Mouse (Mus musculus): Measurements from ENCODE around the gene Fgfr2. TPM values are rescaled to one million over a fixed set of nuclear protein-coding genes. Genes with fewer than 3 reads are reported as not detected.
A peak's percentile ranks its signal among the peaks of the same experiment; 100 is the strongest.

Gene Fgfr2
- polyA plus RNA-seq, 1 experiment from 2014 or later: 39.4 TPM

DNA sequence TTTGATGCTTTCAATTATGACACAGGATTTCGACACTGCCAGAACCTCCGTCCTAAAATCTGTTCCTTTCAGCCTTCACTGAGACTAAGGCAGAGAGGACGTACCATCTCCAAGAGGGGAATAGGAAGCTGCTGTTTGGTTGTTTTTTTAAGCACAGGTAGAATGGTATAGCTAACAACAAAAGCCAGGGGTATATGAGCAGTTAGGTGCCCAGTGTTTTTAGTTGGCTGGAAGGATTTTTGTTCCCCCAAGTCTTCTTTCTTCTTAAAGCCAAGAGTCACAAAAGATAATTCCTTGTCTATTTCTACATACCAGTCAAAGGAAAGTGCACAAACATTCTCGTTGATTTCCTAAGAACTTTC is 2859.9 kb downstream of the Fgfr2 start:
- peak overlapping the region; percentile 70 for H3K4me3 ChIP-seq (replicated peaks)
- peak overlapping the region; percentile 86 for H3K27ac ChIP-seq
- H3K9ac ChIP-seq (replicated peaks): peak overlapping the region; percentile 89
- H3K9me3 ChIP-seq: no peaks in the 10 kb centered on the region
- WGBS: 6% methylated on average over 4 of the region's 4 CpGs
- H3K36me3 ChIP-seq: no peaks in the 10 kb centered on the region
- H3K27me3 ChIP-seq: 0 out of 2 replicates have a peak, but pooled peaks cover 4% of the 10 kb centered on the region
- H3K4me1 ChIP-seq (replicated peaks): peaks cover 89% of the 10 kb centered on the region
- no peak for ATAC-seq
- peak overlapping the region; percentile 89 for H3K4me2 ChIP-seq (replicated peaks)

GRCm38 (mm10) chr7:130262528-130263232 is 2860.5 kb downstream of the Fgfr2 start:
- H3K27ac ChIP-seq: 0 out of 2 replicates have a peak overlapping the region, but pooled peaks have one; percentile 12
- WGBS: 7% methylated on average over 17 of the region's 17 CpGs
- no peaks in the 10 kb centered on the region for H3K36me3 ChIP-seq
- peak overlapping the region; percentile 89 for H3K9ac ChIP-seq (replicated peaks)
- H3K27me3 ChIP-seq: 0 out of 2 replicates have a peak, but pooled peaks cover 4% of the 10 kb centered on the region
- H3K4me3 ChIP-seq (replicated peaks): peak overlapping the region; percentile 70
- ATAC-seq: no peak
- peaks cover 88% of the 10 kb centered on the region for H3K4me1 ChIP-seq (replicated peaks)
- no peaks in the 10 kb centered on the region for H3K9me3 ChIP-seq
- H3K4me2 ChIP-seq (replicated peaks): peak overlapping the region; percentile 89

DNA sequence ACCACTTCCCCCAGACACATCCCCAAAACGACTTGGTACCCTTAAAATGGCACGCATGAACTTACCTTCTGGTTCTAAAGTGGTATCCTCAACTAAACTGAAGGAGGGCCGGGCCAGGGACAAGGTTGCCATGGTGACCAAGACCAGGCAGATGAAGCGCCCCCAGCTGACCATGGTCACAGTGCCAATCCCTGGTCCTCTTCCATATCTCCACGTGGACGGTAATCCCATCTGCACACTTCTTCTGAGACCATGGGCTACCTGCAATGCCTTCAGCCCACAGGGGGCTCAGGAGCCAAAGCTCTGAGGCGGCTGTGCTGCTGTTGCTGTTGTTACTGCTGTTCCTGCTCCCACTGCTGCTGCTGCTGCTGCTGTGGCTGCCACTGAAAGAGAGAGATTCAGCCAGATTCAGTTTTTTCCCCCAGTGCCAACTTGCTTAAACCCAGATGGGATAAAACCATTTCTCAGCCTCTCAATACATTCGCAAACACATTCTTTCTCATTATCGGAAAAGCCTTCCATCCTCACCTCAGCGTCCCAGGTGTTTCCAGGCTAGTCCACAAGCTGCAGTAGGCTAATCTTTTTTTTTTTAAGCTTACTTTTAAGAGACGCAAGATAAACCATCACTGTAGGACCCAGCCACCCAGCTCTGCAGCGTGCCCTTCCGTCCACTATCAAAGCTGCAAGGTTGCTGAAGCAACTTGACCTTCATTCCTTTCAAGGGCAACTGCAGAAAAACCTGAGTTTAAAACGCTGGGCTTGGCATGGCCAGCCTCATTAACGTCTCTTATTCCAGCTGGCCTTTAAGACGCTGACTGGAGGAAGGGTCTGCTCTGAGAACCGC is 2861.2 kb downstream of the Fgfr2 start:
- Histone ChIP-seq H3K9ac (replicated peaks) (peak overlapping the region; percentile 42), H3K9me3 (no peaks in the 10 kb centered on the region), H3K27ac (peak overlapping the region; percentile 7; the same call in 1 of the 2 replicates), H3K4me1 (replicated peaks) (peaks cover 89% of the 10 kb centered on the region), H3K4me3 (replicated peaks) (peak overlapping the region; percentile 70), H3K4me2 (replicated peaks) (peak overlapping the region; percentile 89), H3K27me3 (0 out of 2 replicates have a peak, but pooled peaks cover 4% of the 10 kb centered on the region), H3K36me3 (no peaks in the 10 kb centered on the region)
- WGBS: 17% methylated on average over 17 of the region's 17 CpGs
- ATAC-seq: no peak

GRCm38 (mm10) chr7:130260905-130261683 is 2862.1 kb downstream of the Fgfr2 start:
- Histone ChIP-seq H3K36me3 (no peaks in the 10 kb centered on the region), H3K4me3 (replicated peaks) (peak overlapping the region; percentile 70), H3K27ac (no peak overlapping the region), H3K4me2 (replicated peaks) (peak overlapping the region; percentile 89), H3K9me3 (no peaks in the 10 kb centered on the region), H3K9ac (replicated peaks) (peak overlapping the region; percentile 34; the same call in 1 of the 2 replicates), H3K27me3 (0 out of 2 replicates have a peak, but pooled peaks cover 4% of the 10 kb centered on the region), H3K4me1 (replicated peaks) (peaks cover 85% of the 10 kb centered on the region)
- WGBS: 49% methylated on average over 20 of the region's 20 CpGs
- ATAC-seq: no peak

GRCm38 (mm10) chr7:130260060-130260459 is 2863.1 kb downstream of the Fgfr2 start:
- Histone ChIP-seq H3K36me3 (no peaks in the 10 kb centered on the region), H3K4me2 (replicated peaks) (peak overlapping the region; percentile 89), H3K4me3 (replicated peaks) (peak overlapping the region; percentile 70), H3K9me3 (no peaks in the 10 kb centered on the region), H3K27ac (no peak overlapping the region), H3K4me1 (replicated peaks) (peaks cover 79% of the 10 kb centered on the region), H3K9ac (replicated peaks) (no peak overlapping the region), H3K27me3 (0 out of 2 replicates have a peak, but pooled peaks cover 6% of the 10 kb centered on the region)
- no peak for ATAC-seq
- WGBS: 25% methylated on average over 5 of the region's 5 CpGs

DNA sequence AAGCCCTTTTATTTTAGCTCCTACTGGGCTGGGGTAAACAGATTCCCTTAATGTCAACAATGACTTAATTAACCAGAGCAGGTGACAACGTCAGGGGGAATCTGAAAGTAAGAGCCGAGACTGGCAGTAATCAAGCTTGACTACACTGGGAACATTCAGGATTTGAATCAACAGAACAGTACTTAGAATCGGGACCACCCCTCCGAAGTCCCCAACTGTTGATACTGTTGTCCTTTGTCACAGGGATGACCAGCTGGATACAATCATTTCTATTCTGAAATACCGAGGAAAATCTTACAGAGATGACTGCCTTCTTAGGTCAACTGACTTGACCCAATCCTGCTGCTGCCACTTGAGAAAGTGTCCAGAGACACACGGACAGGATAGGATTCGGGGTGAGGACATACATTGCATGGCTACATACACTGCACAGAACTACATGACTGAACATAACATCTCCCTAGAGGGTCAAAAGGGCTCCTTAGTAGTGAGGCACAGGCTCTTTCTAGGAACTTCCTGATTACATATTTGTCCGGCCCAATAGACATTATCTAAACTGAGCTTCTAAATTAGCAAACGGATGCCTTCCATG is 2864.3 kb downstream of the Fgfr2 start:
- Histone ChIP-seq H3K27me3 (peaks cover 11% of the 10 kb centered on the region; the same call in 1 of the 2 replicates), H3K4me1 (replicated peaks) (peaks cover 67% of the 10 kb centered on the region), H3K9me3 (no peaks in the 10 kb centered on the region), H3K4me2 (replicated peaks) (peak overlapping the region; percentile 30), H3K9ac (replicated peaks) (no peak overlapping the region), H3K36me3 (no peaks in the 10 kb centered on the region), H3K4me3 (replicated peaks) (no peak overlapping the region), H3K27ac (no peak overlapping the region)
- WGBS: 21% methylated on average over 9 of the region's 9 CpGs
- no peak for ATAC-seq

- H3K9ac ChIP-seq (replicated peaks): no peak overlapping the region
- ATAC-seq: no peak
- H3K27ac ChIP-seq: no peak overlapping the region
- H3K9me3 ChIP-seq: no peaks in the 10 kb centered on the region
- H3K4me3 ChIP-seq (replicated peaks): no peak overlapping the region
- 15% methylated on average over 8 of the region's 8 CpGs for WGBS
- no peaks in the 10 kb centered on the region for H3K36me3 ChIP-seq
- H3K27me3 ChIP-seq: peaks cover 15% of the 10 kb centered on the region; the same call in 1 of the 2 replicates
- peak overlapping the region; percentile 30 for H3K4me2 ChIP-seq (replicated peaks)
- peaks cover 63% of the 10 kb centered on the region for H3K4me1 ChIP-seq (replicated peaks)
These were observed 2865.0 kb downstream of the Fgfr2 start for GRCm38 (mm10) chr7:130257991-130258703.

- H3K27ac ChIP-seq: no peak overlapping the region
- H3K4me1 ChIP-seq (replicated peaks): peaks cover 61% of the 10 kb centered on the region
- no peak for ATAC-seq
- no peaks in the 10 kb centered on the region for H3K9me3 ChIP-seq
- no peaks in the 10 kb centered on the region for H3K36me3 ChIP-seq
- peaks cover 22% of the 10 kb centered on the region for H3K27me3 ChIP-seq
- H3K4me3 ChIP-seq (replicated peaks): no peak overlapping the region
- 63% methylated on average over 4 of the region's 4 CpGs for WGBS
- H3K4me2 ChIP-seq (replicated peaks): no peak overlapping the region
- no peak overlapping the region for H3K9ac ChIP-seq (replicated peaks)
These were observed 2869.9 kb downstream of the Fgfr2 start for GRCm38 (mm10) chr7:130253264-130253663.

DNA sequence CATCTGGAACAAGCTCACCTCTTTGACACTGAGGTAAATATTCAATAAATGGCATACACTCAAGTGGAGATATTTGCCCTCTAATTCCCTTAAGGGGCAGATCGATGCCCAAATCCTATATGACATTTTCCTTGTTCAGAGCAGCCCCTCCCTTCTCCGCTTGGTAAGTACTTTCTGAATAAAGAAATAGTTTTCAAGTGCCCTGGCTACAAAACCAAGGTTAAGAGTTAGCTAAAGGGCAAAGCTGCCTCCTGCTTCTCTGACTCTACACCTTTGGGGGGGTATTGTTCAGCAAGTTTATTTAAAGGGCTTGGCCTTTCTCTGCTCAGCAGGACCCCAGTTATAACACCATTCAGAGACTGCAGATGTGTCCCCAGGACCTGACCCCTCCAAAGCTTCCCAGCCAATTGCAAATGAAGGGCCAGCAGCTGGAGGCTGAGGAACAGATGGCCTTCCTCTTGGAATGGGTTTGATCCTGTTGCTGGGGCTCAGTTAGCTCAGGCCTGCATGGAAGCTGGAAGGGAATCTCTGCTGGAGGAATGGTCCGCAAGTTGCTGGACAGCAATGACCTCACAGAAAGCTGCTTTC is 2871.1 kb downstream of the Fgfr2 start:
- 25% methylated on average over 3 of the region's 3 CpGs for WGBS
- Histone ChIP-seq H3K4me3 (replicated peaks) (no peak overlapping the region), H3K4me1 (replicated peaks) (peaks cover 63% of the 10 kb centered on the region), H3K27ac (no peak overlapping the region), H3K36me3 (no peaks in the 10 kb centered on the region), H3K27me3 (peaks cover 22% of the 10 kb centered on the region), H3K4me2 (replicated peaks) (no peak overlapping the region), H3K9ac (replicated peaks) (no peak overlapping the region), H3K9me3 (no peaks in the 10 kb centered on the region)
- ATAC-seq: no peak

DNA sequence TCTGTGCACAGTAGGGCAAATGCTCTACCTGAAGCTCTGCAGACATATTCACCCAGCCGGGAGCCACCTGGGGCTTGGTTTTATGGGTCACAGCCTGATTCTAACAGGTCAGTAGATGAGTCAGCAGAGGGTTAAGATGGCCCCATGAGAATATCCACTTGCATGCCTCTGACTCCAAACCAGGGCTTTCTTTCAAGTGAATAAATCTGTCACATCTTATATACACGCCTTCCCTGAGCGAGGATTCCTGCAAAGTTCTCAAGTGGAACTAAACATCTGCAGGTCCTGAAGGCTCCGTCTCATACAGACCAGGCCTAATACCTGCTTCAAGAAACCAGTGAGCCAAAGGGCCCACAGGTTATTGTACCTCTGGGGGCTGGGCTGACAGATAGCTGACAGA is 2872.2 kb downstream of the Fgfr2 start:
- no peak overlapping the region for H3K27ac ChIP-seq
- no peak overlapping the region for H3K4me3 ChIP-seq (replicated peaks)
- no peak overlapping the region for H3K9ac ChIP-seq (replicated peaks)
- no peaks in the 10 kb centered on the region for H3K36me3 ChIP-seq
- 43% methylated on average over 4 of the region's 4 CpGs for WGBS
- H3K27me3 ChIP-seq: peaks cover 22% of the 10 kb centered on the region
- ATAC-seq: no peak
- H3K9me3 ChIP-seq: no peaks in the 10 kb centered on the region
- 0 out of 2 replicates have a peak overlapping the region, but pooled peaks have one; percentile 1 for H3K4me2 ChIP-seq (replicated peaks)
- peaks cover 65% of the 10 kb centered on the region for H3K4me1 ChIP-seq (replicated peaks)

All from midbrain, embryonic 13.5 days (tissue).